Mouse (Mus musculus) megakaryocyte, embryonic 14.5 days (primary cell): ENCODE measurements around the gene Itch. TPM values are rescaled to one million over a fixed set of nuclear protein-coding genes. Genes with fewer than 3 reads are reported as not detected.

ENCODE experiments used
- H3K27me3 ChIP-seq: replicated peaks from 2 replicates; pipeline ENCODE3; 2012; ENCODE audit warnings: inconsistent platforms
- H3K36me3 ChIP-seq: replicated peaks from 2 replicates; pipeline ENCODE3; 2012; ENCODE audit warnings: low read length, inconsistent platforms, mixed read lengths
- H3K4me1 ChIP-seq: 2 replicates; pipeline ENCODE4 v1.6.1; 2012; ENCODE audit warnings: inconsistent platforms
- H3K4me3 ChIP-seq: replicated peaks from 2 replicates; pipeline ENCODE3; 2012; ENCODE audit warnings: moderate library complexity, mild to moderate bottlenecking, inconsistent platforms
- H3K9me3 ChIP-seq: 2 replicates; pipeline ENCODE4 v1.6.1; 2012; ENCODE audit warnings: inconsistent platforms
- FLI1 ChIP-seq: IDR thresholded peaks from 2 replicates; pipeline ENCODE4 v1.6.1; 2012; ENCODE audit warnings: low read length, inconsistent platforms, mixed read lengths
- GATA1 ChIP-seq: IDR thresholded peaks from 3 replicates; pipeline ENCODE4 v1.6.1; 2012; ENCODE audit warnings: mixed read lengths, low read length, inconsistent platforms, borderline replicate concordance
- polyA plus RNA-seq: library from polyadenylated mRNA; stranded (reverse); fragments of >175 nt; gene quantifications from 2 replicates; pipeline ENCODE4 v1.2.3, GENCODE M21; 2012; ENCODE audit warnings: low replicate concordance; ENCODE audit not compliant: insufficient read depth

Itch gene
- polyA plus RNA-seq = 1.2 and 1.4 TPM in 2 replicates

DNA sequence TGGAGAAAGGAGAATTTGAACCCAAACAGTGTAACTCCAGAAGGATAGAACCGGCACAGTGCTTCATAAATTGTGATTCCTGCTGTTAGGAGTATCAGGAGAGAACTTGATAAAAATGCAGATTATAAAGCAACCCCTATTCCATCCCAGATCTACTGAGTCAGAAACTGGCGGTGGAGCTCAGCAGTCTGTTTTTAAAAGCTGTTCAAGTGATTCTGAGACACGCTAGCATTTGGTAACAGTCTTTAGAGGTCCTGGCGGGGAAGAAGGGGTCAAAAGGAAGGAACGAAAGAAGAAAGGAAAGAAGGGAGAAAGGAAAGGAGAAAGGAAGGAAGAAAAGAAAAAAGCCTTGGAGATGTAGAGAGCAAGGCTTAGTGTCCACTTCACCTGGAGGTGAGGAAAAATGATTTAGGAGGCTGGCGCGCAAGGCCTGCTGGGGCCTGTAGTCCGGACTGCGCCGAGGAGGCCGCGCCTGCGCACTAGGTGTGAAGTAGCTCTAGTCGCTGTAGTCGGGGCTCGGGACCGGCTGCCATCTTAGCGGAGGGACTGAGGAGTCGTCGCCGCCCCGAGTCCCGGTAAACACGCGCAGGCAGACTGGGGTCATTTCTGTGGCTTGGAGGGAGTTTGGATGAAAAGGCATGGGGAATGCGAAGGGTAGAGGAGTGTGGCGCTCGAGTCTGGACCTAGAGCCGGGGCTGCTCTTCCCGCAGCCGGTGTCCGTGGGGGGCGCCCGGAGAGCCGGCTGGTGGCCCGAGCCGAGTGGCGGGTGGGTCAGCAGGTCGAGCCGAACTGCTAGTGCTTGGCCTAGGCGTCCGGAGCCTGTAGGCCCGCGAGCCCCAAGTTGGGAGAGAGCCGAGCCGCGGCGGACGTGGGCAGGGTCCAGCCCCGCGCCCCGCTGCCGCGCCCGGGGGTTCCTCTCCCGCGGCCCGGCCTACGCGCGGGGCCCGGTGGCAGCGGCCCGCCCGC, at the start of gene Itch:
TSS of gene Itch (plus strand) at position 499 of the 966 bp plus-strand sequence.
- Histone ChIP-seq H3K27me3 (no peaks in the 10 kb centered on the region), H3K36me3 (peaks cover 22% of the 10 kb centered on the region), H3K9me3 (no peaks in the 10 kb centered on the region), H3K4me1 (peaks cover 51% of the 10 kb centered on the region), H3K4me3 (peak within 1 kb of the TSS; percentile 97)
- TF ChIP-seq GATA1 (no peak), FLI1 (no peak)

DNA sequence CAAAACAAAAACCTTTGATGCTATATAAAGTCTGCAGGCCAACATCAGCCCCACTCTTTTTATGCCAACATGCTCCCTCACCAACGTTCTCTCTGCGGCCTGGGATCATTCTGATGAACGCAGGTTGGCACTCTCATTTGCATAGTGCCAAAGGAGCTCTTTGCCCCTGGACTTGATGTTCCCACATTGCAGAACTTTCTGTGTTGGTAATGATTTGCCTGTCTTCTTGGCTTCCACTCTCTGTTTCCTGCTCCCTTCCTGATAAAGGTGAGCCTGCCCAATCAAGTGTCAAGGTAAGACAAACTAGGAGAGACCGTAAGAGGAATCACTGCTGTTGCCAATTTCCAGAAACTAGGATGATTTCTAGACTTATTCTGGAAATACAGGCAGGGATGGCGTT, 48.8 kb upstream of the Itch start:
- Histone ChIP-seq H3K9me3 (no peaks in the 10 kb centered on the region), H3K4me3 (no peak overlapping the region), H3K4me1 (peaks cover 27% of the 10 kb centered on the region), H3K27me3 (peaks cover 17% of the 10 kb centered on the region), H3K36me3 (no peaks in the 10 kb centered on the region)
- TF ChIP-seq FLI1 (no peak), GATA1 (no peak)

DNA sequence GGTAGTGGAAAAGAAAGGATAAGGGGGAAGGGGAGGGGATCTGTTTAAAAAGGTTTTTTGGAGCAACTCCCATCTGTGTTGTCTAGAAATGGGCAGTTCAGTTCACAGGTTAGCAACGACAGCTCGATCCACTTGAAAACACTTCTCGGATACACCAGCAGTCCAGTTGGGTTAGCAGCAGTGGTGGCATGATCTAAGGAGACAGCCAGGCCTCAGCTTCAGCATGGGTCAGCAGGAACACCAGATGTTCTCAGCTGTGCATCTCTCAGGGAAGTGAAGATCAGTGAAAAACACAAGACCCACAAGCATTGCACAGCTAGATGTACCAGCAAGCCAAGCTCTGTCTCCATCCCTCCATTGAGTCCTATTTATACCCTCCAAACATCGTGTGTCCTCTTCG, 47.0 kb upstream of the Itch start:
- H3K4me3 ChIP-seq = no peak overlapping the region
- no peak for TF ChIP-seq FLI1
- TF ChIP-seq GATA1 = no peak
- no peaks in the 10 kb centered on the region for H3K36me3 ChIP-seq

DNA sequence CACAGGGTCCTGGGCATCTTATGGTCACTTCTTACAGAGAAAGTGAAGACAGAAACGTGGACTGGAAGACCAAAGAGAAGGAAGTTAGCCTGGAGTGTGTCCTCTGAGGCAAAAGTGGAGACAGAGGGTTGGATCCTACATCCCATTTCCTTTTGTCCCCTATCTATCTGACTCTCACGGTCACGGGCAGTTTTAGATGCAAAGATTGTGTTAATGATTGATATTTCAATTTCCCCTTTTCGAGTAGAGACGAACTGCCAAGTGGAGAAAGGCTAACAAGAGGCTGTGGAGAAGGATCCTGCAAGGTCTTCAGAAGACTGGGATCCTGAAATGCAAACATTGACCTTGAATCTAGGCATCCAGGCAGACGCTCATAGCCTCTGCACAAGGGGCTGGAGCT, 45.0 kb upstream of the Itch start:
- H3K36me3 ChIP-seq = no peaks in the 10 kb centered on the region
- no peak overlapping the region for H3K4me3 ChIP-seq
- H3K9me3 ChIP-seq = no peaks in the 10 kb centered on the region
- peaks cover 10% of the 10 kb centered on the region for H3K27me3 ChIP-seq
- TF ChIP-seq FLI1 = no peak
- TF ChIP-seq GATA1 = no peak
- H3K4me1 ChIP-seq = peaks cover 28% of the 10 kb centered on the region

More for the DNA sequence above, 47.0 kb upstream of the Itch start:
- H3K27me3 ChIP-seq = peaks cover 12% of the 10 kb centered on the region
- peaks cover 24% of the 10 kb centered on the region for H3K4me1 ChIP-seq
- no peaks in the 10 kb centered on the region for H3K9me3 ChIP-seq

DNA sequence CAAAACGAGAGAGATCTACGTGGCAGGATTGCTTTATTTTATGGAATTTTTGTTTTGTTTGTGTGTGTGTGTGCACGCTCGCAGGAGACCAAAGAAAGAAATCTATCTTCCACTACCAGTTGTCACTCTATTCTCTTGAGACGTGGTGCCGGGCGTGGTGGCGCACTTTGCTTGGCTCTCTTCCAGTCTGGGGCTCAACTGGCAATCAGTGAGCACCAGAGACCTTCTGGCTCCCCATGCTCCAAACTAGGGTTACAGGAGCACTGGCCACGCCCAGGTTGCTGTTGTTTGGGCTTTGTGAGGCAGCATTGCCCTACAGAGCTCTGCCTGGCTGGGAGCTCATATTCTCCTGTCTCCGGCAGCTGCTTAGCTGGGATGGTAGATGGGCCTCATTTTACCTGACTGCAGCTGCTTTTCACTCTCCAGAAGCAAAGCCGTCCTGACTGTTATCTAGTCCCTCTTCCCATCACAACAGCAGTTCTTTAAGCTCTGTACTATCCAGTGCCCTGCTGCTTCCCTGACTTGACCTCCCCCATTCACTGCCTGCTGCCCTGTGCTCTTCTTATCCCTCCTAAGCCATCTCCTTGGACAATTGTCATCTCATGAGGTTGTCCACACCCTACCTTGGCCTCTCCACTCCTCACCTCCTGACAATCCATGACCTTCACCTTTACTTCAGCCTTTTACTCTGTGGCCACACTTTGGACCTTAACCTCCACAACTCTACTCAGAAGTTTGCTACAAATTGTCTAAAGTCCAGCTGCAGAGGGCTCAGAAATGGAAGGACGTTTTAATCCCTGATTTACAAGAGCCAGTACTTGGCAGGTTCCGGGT, 42.2 kb upstream of the Itch start:
- H3K27me3 ChIP-seq = peaks cover 7% of the 10 kb centered on the region
- no peaks in the 10 kb centered on the region for H3K36me3 ChIP-seq
- no peaks in the 10 kb centered on the region for H3K9me3 ChIP-seq
- peaks cover 32% of the 10 kb centered on the region for H3K4me1 ChIP-seq
- peak overlapping the region; percentile 0 for H3K4me3 ChIP-seq
- no peak for TF ChIP-seq FLI1
- TF ChIP-seq GATA1 = no peak

DNA sequence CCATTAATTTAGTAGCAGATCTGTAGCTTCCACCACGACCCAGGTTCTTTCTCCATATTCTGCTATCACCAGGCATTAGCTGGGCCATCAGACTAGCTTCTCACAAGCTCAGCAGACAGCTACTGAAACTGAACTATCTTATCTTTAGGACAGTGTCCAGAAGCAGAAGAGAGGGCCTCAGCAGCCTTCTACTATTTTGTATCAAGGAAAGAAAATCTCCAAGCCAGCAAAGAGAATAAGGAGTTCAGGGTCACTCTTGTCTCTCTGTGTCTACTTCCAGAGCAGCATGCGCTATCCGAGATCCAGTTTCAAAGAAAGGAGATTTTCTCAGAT, 41.6 kb upstream of the Itch start:
- Histone ChIP-seq H3K27me3 (peaks cover 6% of the 10 kb centered on the region), H3K36me3 (no peaks in the 10 kb centered on the region), H3K4me1 (peaks cover 30% of the 10 kb centered on the region), H3K4me3 (no peak overlapping the region), H3K9me3 (no peaks in the 10 kb centered on the region)
- no peak for TF ChIP-seq GATA1

DNA sequence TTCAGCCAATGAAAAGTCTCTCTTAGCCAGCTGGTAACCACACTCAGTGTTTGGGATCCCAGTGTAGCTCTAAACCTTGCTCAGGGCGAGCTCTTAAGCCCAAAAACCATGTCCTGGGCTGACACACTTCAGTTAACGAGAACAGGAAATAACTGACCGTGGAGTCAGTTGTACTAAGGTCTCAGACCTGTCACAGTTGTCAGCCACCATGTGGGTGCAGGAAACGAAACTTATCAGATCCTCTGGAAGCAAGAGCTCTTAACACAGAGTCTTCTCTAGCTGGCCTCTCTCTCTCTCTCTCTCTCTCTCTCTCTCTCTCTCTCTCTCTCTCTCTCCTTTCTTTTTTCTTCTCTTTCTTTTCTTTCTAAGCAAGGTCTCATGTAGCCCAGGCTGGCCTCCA, 39.9 kb upstream of the Itch start:
- H3K36me3 ChIP-seq = no peaks in the 10 kb centered on the region
- H3K4me3 ChIP-seq = peak overlapping the region; percentile 33
- H3K27me3 ChIP-seq = no peaks in the 10 kb centered on the region
- no peaks in the 10 kb centered on the region for H3K9me3 ChIP-seq
- no peak for TF ChIP-seq GATA1
- no peak for TF ChIP-seq FLI1
- H3K4me1 ChIP-seq = peaks cover 27% of the 10 kb centered on the region

DNA sequence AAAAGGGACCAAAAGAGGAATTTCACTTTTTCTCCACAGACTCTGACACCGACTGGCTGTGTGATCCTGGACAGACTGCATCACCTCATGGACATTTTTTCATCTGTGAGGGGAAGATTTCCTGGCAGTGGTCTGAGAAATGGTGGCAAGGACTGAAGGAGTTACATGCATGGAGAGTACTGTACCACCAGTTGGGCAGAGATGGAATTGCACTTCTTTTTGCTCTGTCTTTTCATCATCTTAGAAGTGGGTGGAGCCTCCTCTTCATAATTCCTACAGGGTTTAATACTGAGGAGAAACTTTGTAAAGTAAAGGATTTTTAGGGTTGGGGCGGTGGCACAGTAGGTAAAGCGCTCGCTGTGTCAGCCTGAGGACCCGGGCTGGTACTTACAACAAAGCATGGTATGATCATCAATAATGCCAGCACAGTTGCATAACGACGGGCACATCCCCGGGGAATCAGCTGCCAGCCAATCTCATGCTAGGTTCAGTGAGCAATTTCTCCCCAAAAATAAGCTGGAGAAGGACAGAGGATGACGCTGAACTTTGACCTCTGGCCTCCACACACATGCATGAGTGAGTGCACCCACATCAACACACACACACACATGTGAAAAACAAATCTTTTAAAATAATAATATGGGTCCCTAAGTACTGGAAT, 34.5 kb upstream of the Itch start:
- H3K4me3 ChIP-seq = no peak overlapping the region
- H3K36me3 ChIP-seq = no peaks in the 10 kb centered on the region
- no peaks in the 10 kb centered on the region for H3K9me3 ChIP-seq
- no peak for TF ChIP-seq FLI1
- no peak for TF ChIP-seq GATA1
- peaks cover 20% of the 10 kb centered on the region for H3K4me1 ChIP-seq
- H3K27me3 ChIP-seq = no peaks in the 10 kb centered on the region

DNA sequence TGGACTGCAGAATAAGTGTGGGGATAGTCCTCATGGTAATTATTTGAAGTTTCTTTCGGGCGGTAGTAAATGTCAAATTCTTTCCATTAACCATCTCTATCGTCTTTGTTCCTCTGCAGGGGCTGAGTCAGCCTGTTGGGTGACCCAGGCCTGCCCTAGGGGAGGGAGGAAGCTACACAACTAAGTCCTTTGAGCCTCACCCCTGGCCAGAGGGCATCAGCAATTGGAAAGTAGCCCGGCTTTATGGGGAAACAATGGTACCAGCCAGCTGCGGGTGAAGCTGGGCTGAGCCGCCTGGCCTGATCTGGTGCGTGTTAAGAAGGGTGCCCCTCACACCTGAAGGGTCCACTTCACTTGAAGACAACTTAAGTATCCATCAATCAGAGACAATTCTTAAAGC, 33.9 kb upstream of the Itch start:
- Histone ChIP-seq H3K4me3 (no peak overlapping the region), H3K36me3 (no peaks in the 10 kb centered on the region), H3K9me3 (no peaks in the 10 kb centered on the region), H3K27me3 (no peaks in the 10 kb centered on the region), H3K4me1 (peaks cover 18% of the 10 kb centered on the region)
- TF ChIP-seq FLI1 (no peak), GATA1 (no peak)
